Mouse (Mus musculus) naive thymus-derived CD4-positive, alpha-beta T cell, adult 2 months (primary cell): Measurements from ENCODE around the gene Ccdc181.

Source experiments
- DNase-seq: peaks from one replicate; pipeline ENCODE4 v3.0.0-alpha.2; 2011; ENCODE audit warnings: low read depth

The Ccdc181 gene

DNA sequence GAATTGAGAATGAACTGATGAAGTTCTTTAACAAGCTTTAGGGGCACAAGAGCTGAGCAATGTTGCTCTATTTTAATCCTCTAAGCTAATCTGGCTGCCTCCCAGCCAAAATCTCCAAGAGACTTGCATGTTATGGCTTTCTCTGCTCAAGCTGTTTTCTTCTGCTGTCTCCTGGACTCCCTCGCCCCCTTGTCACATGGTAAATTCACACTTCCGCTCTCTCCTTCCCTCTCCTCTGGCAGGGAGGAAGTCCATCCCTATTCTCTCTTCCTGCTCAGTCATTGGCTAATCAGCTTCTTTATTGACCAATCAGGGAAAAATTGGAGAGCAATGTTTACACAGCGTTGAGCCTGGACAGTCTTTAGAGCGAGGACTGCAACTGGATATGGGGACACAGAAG is 60.5 kb downstream of the Ccdc181 start:
- no peak for DNase-seq
